Comparison of ENCODE assay signal across 8 mouse cellular contexts in the genomic region with DNA sequence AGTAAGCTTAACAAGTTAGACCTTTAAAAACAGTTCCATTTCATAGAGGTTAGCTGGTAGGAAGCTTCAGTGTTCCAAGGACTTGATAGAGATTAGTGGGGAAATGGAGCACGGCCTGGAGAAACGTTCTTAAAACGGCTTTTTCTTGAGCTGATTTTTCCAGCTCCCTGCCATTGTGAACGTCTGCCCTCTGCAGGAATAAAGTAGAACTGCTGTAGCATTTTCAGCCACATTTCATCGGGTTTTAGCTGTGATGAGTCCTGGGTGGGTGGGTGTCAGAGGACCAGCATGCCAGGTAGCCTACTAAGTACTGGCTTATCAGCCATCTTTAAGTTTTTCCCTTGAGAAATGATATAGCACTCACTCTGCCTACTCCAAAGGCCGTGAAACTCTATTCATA. TPM values are rescaled to one million over a fixed set of nuclear protein-coding genes. Genes with fewer than 3 reads are reported as not detected.
DNase-seq lines count a peak whose midpoint lies in the region; ATAC-seq and TF ChIP-seq lines count a peak whose summit lies in the region.

No protein-coding gene starts in this region.

- H3K4me3 ChIP-seq in forebrain, embryonic 16.5 days (replicated peaks; ENCODE audit: low read length): no peak overlapping the region
- H3K4me3 ChIP-seq in intestine, embryonic 16.5 days (ENCODE audit: low read length): no peak overlapping the region
- H3K4me3 ChIP-seq in small intestine, adult 2 months (ENCODE audit: low read depth, low read length): no peak overlapping the region

- H3K9ac ChIP-seq in forebrain, embryonic 16.5 days (replicated peaks; ENCODE audit: low read depth, low read length): no peak overlapping the region
- no peak overlapping the region for H3K9ac ChIP-seq in intestine, embryonic 16.5 days (ENCODE audit: low read depth, low read length)

- peak; percentile 71 for ATAC-seq in forebrain, embryonic 16.5 days
- 0 out of 2 replicates have a peak, but pooled peaks have one; percentile 18 for ATAC-seq in intestine, embryonic 16.5 days

- no peak overlapping the region for H3K4me2 ChIP-seq in forebrain, embryonic 16.5 days (ENCODE audit: low read length)
- H3K4me2 ChIP-seq in intestine, embryonic 16.5 days (ENCODE audit: low read depth, low read length): no peak overlapping the region

- no peak overlapping the region for H3K27ac ChIP-seq in forebrain, embryonic 16.5 days (ENCODE audit: low read length)
- no peak overlapping the region for H3K27ac ChIP-seq in intestine, embryonic 16.5 days (ENCODE audit: low read length)
- no peak overlapping the region for H3K27ac ChIP-seq in small intestine, adult 2 months (ENCODE audit: insufficient read depth, low read depth, low read length)

- peaks cover 5% of the 10 kb centered on the region; the same call in 1 of the 2 replicates for H3K4me1 ChIP-seq in forebrain, embryonic 16.5 days (replicated peaks; ENCODE audit: control insufficient read depth, insufficient read depth, low read length)
- no peaks in the 10 kb centered on the region for H3K4me1 ChIP-seq in intestine, embryonic 16.5 days (ENCODE audit: control insufficient read depth, insufficient read depth, low read length)
- H3K4me1 ChIP-seq in small intestine, adult 2 months (ENCODE audit: control insufficient read depth, insufficient read depth, insufficient read length, low read length): no peaks in the 10 kb centered on the region

- peak; percentile 47; the same call in 1 of the 2 replicates for TF ChIP-seq CTCF in small intestine, adult 2 months (IDR thresholded peaks at IDR 0.05; ENCODE audit: extremely low read depth, insufficient read length, insufficient replicate concordance, low read depth, low read length)

- H3K27me3 ChIP-seq in forebrain, embryonic 16.5 days (replicated peaks; ENCODE audit: control insufficient read depth, insufficient read depth, low read length): no peaks in the 10 kb centered on the region
- H3K27me3 ChIP-seq in intestine, embryonic 16.5 days (replicated peaks; ENCODE audit: control insufficient read depth, insufficient read depth, low read length): no peaks in the 10 kb centered on the region
- no peaks in the 10 kb centered on the region for H3K27me3 ChIP-seq in small intestine, adult 2 months (ENCODE audit: control insufficient read depth, insufficient read depth, low read length)

- H3K36me3 ChIP-seq in forebrain, embryonic 16.5 days (ENCODE audit: control insufficient read depth, insufficient read depth): no peaks in the 10 kb centered on the region
- no peaks in the 10 kb centered on the region for H3K36me3 ChIP-seq in intestine, embryonic 16.5 days (ENCODE audit: control insufficient read depth, insufficient read depth, low read length)
- H3K36me3 ChIP-seq in small intestine, adult 2 months (ENCODE audit: control insufficient read depth, insufficient read depth, low read length): peaks cover 41% of the 10 kb centered on the region

- 9% methylated on average over 6 of the region's 6 CpGs for WGBS in forebrain, embryonic 16.5 days
- WGBS in intestine, embryonic 16.5 days: 9% methylated on average over 6 of the region's 6 CpGs
- WGBS in small intestine, adult 2 months: 14% methylated on average over 6 of the region's 6 CpGs

- no peak for TF ChIP-seq POLR2A in small intestine, adult 2 months (IDR thresholded peaks at IDR 0.05; ENCODE audit: low read depth, low read length)

- no peaks in the 10 kb centered on the region for H3K9me3 ChIP-seq in forebrain, embryonic 16.5 days (ENCODE audit: control insufficient read depth, low read length)
- H3K9me3 ChIP-seq in intestine, embryonic 16.5 days (ENCODE audit: control insufficient read depth, low read length): no peaks in the 10 kb centered on the region

- peak; percentile 32 for DNase-seq in adrenal gland, adult 2 months
- no peak for DNase-seq in adrenal gland, postnatal 4 days (ENCODE audit: low spot score in 2 of 2)
- peak; percentile 21 for DNase-seq in 3134 (ENCODE audit: extremely low read depth, insufficient read length, low spot score)
- peak; percentile 84 for DNase-seq in brain, adult 2 months (ENCODE audit: low read depth, low spot score)
- DNase-seq in lung, postnatal 10 days: peak; percentile 61

RNA-seq across cellular contexts. Expression of a gene that starts 29.9 kb away (rescaled TPM):
- total RNA-seq in adrenal gland, adult 2 months (2021): 1 to 10 TPM in 1 of 2 experiments, under 1 TPM in 1; 0.78 to 1.2 TPM
- 1.00 and 1.1 TPM in 2 replicates for polyA plus RNA-seq in adrenal gland, adult 2 months (2012; rRNA removed)
- total RNA-seq in adrenal gland, postnatal 4 days (2021): 1 to 10 TPM; 1.8 to 6.3 TPM
- polyA plus RNA-seq in forebrain, embryonic 16.5 days (2015; fragmentation: Nextera tagmentation; extraction: Ambion mirVana): 0.56 and 0.62 TPM in 2 replicates
- 17.5 and 22.7 TPM in 2 replicates for polyA plus RNA-seq in intestine, embryonic 16.5 days (2015; fragmentation: Nextera tagmentation; extraction: Ambion mirVana)
- 18.1 and 33.0 TPM in 2 replicates for polyA plus RNA-seq in small intestine, adult 2 months (2012; rRNA removed)

Comparison
In these comparisons a context has a peak if more than half of its experiments do, and no peak if none do; other contexts are left out.
1. DNase-seq: peak in adrenal gland, adult 2 months (single experiment), 3134 (single experiment), brain, adult 2 months (single experiment) and lung, postnatal 10 days (single experiment); none in adrenal gland, postnatal 4 days (0 of 2).